Mouse (Mus musculus) right cerebral cortex, postnatal 10 days (tissue): ENCODE data around the gene Chuk.
"Not testable (repeated sequence)": the region's sequence is repeated elsewhere in the genome, so short reads cannot be mapped to it uniquely, and the experiment has no call there.

Experiments
- DNase-seq, 2 experiments: peaks; one replicate each; pipeline ENCODE4 v3.0.0; 2021; ENCODE audit warnings: low spot score in 2 of 2

The Chuk gene

GRCm38 (mm10) chr19:44106831-44107660 is at the start of gene Chuk:
Gene Chuk, minus strand, starts transcription at chr19:44107480.
- DNase-seq = peak; percentile 97

GRCm38 (mm10) chr19:44157005-44157404 is 49.7 kb upstream of the Chuk start:
- DNase-seq = no peak

GRCm38 (mm10) chr19:44153781-44154180 is 46.5 kb upstream of the Chuk start:
- DNase-seq = no peak

- peak in 1 of 2 experiments; percentile 6 for DNase-seq
Measured at GRCm38 (mm10) chr19:44148991-44149390, 41.7 kb upstream of the Chuk start.

- DNase-seq = peak in 1 of 2 experiments; percentile 11
Measured at GRCm38 (mm10) chr19:44148345-44148744, 41.1 kb upstream of the Chuk start.

GRCm38 (mm10) chr19:44146951-44147350 is 39.7 kb upstream of the Chuk start:
- no peak for DNase-seq

- no peak for DNase-seq
Measured at GRCm38 (mm10) chr19:44146568-44146879, 39.2 kb upstream of the Chuk start.

GRCm38 (mm10) chr19:44145702-44146567 is 38.7 kb upstream of the Chuk start, which contains the start of gene Bloc1s2:
Gene Bloc1s2, minus strand, starts transcription at chr19:44146446.
- DNase-seq = peak; percentile 91 to 92

- no peak for DNase-seq
Measured at GRCm38 (mm10) chr19:44144366-44144765, 37.1 kb upstream of the Chuk start.

GRCm38 (mm10) chr19:44135960-44136485 is 28.7 kb upstream of the Chuk start:
- DNase-seq = no peak

GRCm38 (mm10) chr19:44135072-44135959 is 28.0 kb upstream of the Chuk start, which contains the start of gene Cwf19l1:
Gene Cwf19l1, minus strand, starts transcription at chr19:44135876.
- DNase-seq = peak; percentile 94

- no peak for DNase-seq
Measured at GRCm38 (mm10) chr19:44132917-44133316, 25.6 kb upstream of the Chuk start.

- no peak for DNase-seq
Measured at GRCm38 (mm10) chr19:44128560-44128959, 21.3 kb upstream of the Chuk start.

- no peak for DNase-seq
Measured at GRCm38 (mm10) chr19:44127729-44128497, 20.6 kb upstream of the Chuk start.

GRCm38 (mm10) chr19:44121137-44121536 is 13.9 kb upstream of the Chuk start:
- no peak for DNase-seq

- DNase-seq = not testable (repeated sequence)
Measured at GRCm38 (mm10) chr19:44120686-44121085, 13.4 kb upstream of the Chuk start.

- DNase-seq = no peak
Measured at GRCm38 (mm10) chr19:44117793-44118192, 10.5 kb upstream of the Chuk start.

GRCm38 (mm10) chr19:44111706-44112105 is 4.4 kb upstream of the Chuk start:
- no peak for DNase-seq

GRCm38 (mm10) chr19:44110356-44110755 is 3.1 kb upstream of the Chuk start:
- no peak for DNase-seq

- no peak for DNase-seq
Measured at GRCm38 (mm10) chr19:44108996-44109395, 1.7 kb upstream of the Chuk start.
